Comparison of ENCODE assay signal across 9 mouse cellular contexts in the genomic region with DNA sequence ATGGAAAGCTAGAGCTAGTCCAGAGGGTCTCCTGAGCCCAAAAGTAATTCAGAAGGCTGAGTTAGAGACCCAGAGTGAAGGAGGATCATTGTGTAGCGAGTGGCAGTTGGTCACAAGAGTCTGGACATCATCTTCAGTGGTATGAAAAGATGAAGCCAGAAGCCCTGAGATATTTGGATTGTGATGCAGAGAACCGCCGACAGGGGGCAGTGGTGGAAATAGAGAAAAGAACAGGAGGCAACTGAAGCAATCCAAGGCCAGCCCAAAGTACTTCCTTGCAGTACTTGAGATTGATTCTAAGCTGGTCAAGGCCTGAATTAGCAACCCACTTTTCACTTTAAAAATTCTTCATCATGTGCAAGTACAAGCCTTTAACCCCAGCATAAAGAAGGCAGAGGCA.
DNase-seq lines count a peak whose midpoint lies in the region; ATAC-seq and TF ChIP-seq lines count a peak whose summit lies in the region.
"Had no signal": no experiment of that assay in that cellular context is flagged by ENCODE, and none has a peak within 500 bp of the region (broad histone marks: within the 10 kb centered on the region; RNA-seq: fewer than 3 reads in every experiment).

No protein-coding gene starts in this region.

- H3K4me2 ChIP-seq in neural tube, embryonic 15.5 days = no peak overlapping the region
- no peak overlapping the region for H3K4me2 ChIP-seq in liver, embryonic 14.5 days (ENCODE audit: low read depth)
- H3K4me2 ChIP-seq: limb, embryonic 15.5 days had no signal

- no peak for ATAC-seq in cerebellum, adult (ENCODE audit: insufficient number of reproducible peaks, low FRiP score, low TSS enrichment)
- no peak for ATAC-seq in neural tube, embryonic 15.5 days (ENCODE audit: low FRiP score)
- no peak for ATAC-seq in liver, embryonic 14.5 days (ENCODE audit: insufficient read depth)

- H3K9ac ChIP-seq in neural tube, embryonic 15.5 days (replicated peaks) = no peak overlapping the region
- no peak overlapping the region for H3K9ac ChIP-seq in liver, embryonic 14.5 days (replicated peaks)
- H3K9ac ChIP-seq: limb, embryonic 15.5 days had no signal

- WGBS in neural tube, embryonic 15.5 days = 14% methylated on average over 3 of the region's 3 CpGs
- 6% methylated on average over 3 of the region's 3 CpGs for WGBS in liver, embryonic 14.5 days (ENCODE audit: insufficient replicate concordance)

- no peaks in the 10 kb centered on the region for H3K36me3 ChIP-seq in neural tube, embryonic 15.5 days
- H3K36me3 ChIP-seq in liver, embryonic 14.5 days (replicated peaks; ENCODE audit: control insufficient read depth, insufficient read depth, low read depth) = no peaks in the 10 kb centered on the region
- H3K36me3 ChIP-seq: limb, embryonic 15.5 days had no signal

- H3K27ac ChIP-seq in neural tube, embryonic 15.5 days (replicated peaks) = no peak overlapping the region
- H3K27ac ChIP-seq in liver, embryonic 14.5 days = no peak overlapping the region
- H3K27ac ChIP-seq: limb, embryonic 15.5 days had no signal

- peak; percentile 57 for TF ChIP-seq CTCF in liver, embryonic 14.5 days (IDR thresholded peaks at IDR 0.05; ENCODE audit: low read depth)

- H3K9me3 ChIP-seq in neural tube, embryonic 15.5 days (replicated peaks) = no peaks in the 10 kb centered on the region
- H3K9me3 ChIP-seq in liver, embryonic 14.5 days (ENCODE audit: control insufficient read depth, low read length) = no peaks in the 10 kb centered on the region
- H3K9me3 ChIP-seq: limb, embryonic 15.5 days had no signal

- DNase-seq in cerebellum, adult 11 months = peak; percentile 50
- peak; percentile 49 for DNase-seq in neural tube, embryonic 10.5 days (ENCODE audit: extremely low spot score, low spot score)
- peak; percentile 72 for DNase-seq in cerebellum, adult 9-10 months
- DNase-seq in heart, postnatal 4 days = peak; percentile 51
- no peak for DNase-seq in liver, embryonic 14.5 days (ENCODE audit: low read depth in 3 of 3, low spot score in 3 of 3)
- no peak for DNase-seq in spleen, postnatal 14 days (ENCODE audit: low spot score in 2 of 2)

- no peak for TF ChIP-seq EP300 in liver, embryonic 14.5 days (IDR thresholded peaks at IDR 0.05; ENCODE audit: low read depth)

- H3K4me1 ChIP-seq in neural tube, embryonic 15.5 days = no peaks in the 10 kb centered on the region
- no peaks in the 10 kb centered on the region for H3K4me1 ChIP-seq in liver, embryonic 14.5 days (replicated peaks; ENCODE audit: control insufficient read depth in 2 of 2, insufficient read depth in 2 of 2, low read length in 1 of 2)
- H3K4me1 ChIP-seq: limb, embryonic 15.5 days had no signal

- H3K4me3 ChIP-seq in neural tube, embryonic 15.5 days (replicated peaks) = no peak overlapping the region
- no peak overlapping the region for H3K4me3 ChIP-seq in liver, embryonic 14.5 days (ENCODE audit: insufficient read depth in 1 of 2, low read depth in 2 of 2, low read length in 2 of 2)
- H3K4me3 ChIP-seq: limb, embryonic 15.5 days had no signal

- H3K27me3 ChIP-seq in neural tube, embryonic 15.5 days (replicated peaks) = no peaks in the 10 kb centered on the region
- no peaks in the 10 kb centered on the region for H3K27me3 ChIP-seq in liver, embryonic 14.5 days (ENCODE audit: control insufficient read depth, insufficient read depth, low read length)
- H3K27me3 ChIP-seq: limb, embryonic 15.5 days had no signal

Comparison
In these comparisons a context has a peak if more than half of its experiments do, and no peak if none do; other contexts are left out.
1. DNase-seq: peak in cerebellum, adult 11 months (single experiment), neural tube, embryonic 10.5 days (single experiment), cerebellum, adult 9-10 months (single experiment) and heart, postnatal 4 days (single experiment); none in liver, embryonic 14.5 days (0 of 3) and spleen, postnatal 14 days (0 of 2).